Mouse (Mus musculus) left cerebral cortex, adult 9 months (tissue): ENCODE results near the gene Chst11.
A peak's percentile ranks its signal among the peaks of the same experiment; 100 is the strongest.

Experiments
- DNase-seq, 2 experiments: peaks; one replicate each; pipeline ENCODE4 v3.0.0; 2022; ENCODE audit warnings: low spot score in 2 of 2

Gene Chst11

DNA sequence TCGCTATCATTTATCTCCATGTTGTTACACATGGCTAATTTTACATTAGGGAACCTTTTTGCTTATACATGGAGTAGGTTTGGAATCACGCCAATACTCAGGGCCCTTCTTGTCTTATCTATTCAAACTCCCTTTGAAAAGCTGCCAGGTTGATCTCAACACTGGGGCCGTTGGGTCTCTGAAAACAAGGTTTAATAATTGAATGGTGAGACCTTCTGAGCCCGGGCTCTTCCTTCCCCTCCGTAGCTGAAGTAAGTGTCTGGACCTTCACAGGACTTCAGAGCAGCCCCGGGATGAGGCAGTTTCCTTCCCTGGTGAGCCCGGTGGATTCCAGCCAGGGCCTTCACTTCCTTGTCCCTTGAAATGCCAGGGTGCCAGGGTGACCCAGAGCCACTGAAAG is 5.6 kb downstream of the Chst11 start:
- DNase-seq, result no peak

DNA sequence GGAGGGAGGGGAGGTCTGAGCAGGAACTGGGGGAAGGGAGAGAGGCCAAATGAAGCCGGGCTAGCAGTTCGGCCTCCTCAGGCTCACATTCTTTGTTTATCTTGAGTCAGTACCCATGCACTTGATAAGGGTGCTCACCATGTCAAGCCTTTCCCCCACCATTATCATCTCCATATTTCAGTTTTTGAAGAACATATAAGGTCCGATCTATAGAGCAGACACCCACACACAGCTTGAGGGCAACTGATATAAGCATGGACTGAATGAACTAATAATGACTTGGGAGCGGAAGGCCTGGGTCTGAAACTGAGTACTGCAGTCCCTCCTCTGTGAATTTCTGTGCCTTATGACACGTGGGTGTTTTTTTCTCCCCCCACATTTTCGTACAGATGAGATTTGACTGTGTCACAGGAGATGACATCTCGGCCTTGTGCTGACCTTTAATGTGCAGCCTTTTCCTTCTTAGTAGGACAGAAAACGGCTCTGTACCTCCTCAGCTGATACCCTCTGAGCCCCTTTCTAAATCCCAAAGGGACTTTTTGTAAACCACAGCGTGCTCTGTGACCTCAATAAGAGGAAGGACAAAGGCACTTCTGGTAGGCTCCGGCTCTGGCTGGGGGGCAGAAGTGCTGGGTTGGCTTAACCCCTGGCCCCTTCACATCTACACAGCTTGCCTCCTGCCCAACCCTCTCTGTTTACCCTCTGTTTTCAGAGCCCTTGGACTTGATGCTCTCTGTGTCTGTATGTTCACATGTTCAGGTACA is 6.6 kb downstream of the Chst11 start:
- DNase-seq, result no peak

DNA sequence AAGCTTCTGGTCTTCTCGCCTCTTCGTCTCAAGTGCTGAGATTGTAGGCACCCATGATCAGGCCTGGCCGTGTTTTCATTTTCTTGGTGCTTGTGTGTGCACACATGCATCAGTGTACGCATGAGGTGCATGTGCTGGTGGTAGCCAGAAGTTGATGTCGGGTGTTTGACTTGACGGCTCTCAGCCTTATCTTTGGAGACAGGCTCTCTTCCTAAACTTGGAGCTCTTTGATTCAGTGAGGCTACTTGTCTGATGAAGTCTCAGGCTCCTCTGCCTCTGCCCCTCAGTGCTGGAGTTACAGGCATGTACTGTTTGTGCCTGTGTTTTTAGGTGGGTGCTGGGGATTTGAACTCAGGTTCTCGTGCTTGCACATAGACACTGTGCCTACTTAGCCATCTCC is 9.0 kb downstream of the Chst11 start:
- no peak for DNase-seq

DNA sequence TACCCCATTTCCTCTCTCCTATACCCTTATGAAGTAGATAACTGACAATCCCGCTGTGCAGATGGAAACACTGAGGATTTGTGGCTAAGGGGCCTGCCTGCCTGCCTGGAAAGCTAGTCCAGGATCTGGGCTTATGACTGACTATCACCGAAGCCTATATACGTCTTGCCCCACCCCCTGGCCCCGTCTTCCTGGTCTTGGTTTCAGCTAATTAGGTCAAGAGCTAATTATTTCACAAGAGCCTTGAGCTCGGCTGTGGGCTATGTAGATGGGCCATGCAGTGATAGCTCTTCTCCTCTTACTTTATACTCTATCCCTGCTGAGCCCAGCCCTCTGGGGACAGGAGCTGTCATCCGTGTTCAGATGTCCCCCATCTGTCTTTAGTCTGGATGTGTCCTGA is 12.2 kb downstream of the Chst11 start:
- no peak for DNase-seq

DNA sequence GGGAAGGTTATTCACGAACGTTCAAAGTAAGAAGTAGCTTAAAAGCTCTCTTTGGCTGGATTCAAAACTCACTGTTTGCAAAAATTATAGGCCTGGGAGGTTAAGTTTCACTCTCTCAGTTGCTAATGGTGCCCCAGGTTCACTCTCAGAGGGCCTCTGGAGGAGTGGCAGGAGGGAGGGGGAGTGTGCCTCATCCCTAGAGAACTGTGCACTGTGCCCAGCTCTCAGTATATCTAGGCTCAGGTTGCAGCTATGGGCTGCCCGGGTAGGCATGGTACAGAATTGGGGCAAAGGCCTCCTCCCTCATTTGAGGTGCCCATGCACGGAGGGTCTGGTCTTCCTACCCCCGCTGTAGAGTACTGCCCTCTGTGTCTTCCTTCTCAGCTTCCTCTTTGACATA is 14.9 kb downstream of the Chst11 start:
- no peak for DNase-seq

DNA sequence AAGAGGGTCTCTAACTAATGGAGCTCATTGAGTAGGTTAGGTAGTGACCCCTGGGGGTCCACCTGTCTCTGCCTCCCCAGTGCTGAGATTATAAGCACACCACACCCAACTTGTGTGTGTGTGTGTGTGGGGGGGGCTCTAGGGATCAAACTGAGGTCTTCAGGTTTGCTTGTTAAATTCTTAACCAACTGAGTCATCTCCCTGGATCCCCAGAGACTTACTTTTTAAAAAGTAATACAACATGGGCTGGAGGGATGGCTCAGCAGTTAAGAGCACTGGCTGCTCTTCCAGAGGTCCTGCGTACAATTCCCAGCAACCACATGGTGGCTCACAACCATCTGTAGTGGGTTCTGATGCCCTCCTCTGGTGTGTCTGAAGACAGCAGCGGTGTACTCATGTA is 15.4 kb downstream of the Chst11 start:
- no peak for DNase-seq

DNA sequence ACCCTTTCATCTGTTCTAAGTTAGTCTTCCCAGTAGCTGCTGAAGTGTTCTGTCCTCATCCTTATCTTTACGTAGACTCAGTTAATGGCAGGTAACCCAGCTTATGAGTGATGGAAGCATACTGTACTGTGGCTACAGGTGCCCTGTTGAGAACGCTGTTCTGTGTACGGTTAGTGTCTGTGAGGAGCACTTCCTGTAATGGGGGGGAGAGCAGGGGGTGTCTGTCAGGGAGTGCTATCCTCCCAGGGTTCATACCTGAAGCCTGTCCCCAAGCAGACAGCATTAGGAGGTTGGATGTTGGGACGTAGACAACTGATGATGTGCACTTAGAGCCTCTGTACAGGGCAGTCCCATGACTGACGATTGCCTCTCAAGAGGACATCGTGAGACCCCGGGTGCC is 18.6 kb downstream of the Chst11 start:
- no peak for DNase-seq

DNA sequence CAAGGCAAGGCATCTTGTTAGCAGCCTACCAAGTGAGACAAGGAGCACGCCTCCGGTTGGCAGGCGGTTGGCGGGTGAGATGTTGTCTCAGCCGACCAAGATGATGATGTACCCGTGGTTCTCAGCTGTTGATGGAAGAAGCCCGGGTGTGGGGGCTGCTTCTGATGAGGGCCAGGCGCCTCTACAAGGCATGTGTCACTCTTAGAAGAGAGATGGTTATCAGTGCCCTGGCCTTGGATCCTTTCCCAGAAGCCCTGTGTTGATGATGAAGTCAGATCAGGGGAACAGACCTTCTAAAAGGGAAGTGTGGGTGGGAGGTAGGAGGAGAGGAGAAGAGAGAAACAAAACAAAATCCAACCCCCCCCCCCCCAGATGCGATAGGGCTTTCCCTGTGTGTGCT is 19.1 kb downstream of the Chst11 start:
- DNase-seq, result peak; percentile 61 to 80

DNA sequence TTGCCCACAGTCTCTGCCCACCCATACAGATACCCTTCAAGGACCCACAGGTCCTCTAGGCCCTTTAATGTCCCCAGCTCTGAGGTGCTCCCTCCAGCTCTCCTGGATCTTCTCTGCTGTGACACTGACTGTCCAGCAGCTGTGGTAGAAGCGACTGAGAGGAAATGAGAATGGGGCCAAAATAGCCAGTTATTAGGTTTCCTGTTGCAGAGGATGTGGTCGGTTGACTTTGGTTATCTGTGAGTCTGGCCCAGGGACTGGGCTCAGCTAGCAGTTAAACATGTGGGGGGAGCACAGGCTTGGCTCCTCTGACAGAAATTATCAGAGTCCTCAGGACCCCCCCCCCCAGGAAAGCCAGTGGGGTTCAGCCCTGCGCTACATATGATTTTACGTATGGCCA is 19.7 kb downstream of the Chst11 start:
- DNase-seq, result peak in 1 of 2 experiments; percentile 26

DNA sequence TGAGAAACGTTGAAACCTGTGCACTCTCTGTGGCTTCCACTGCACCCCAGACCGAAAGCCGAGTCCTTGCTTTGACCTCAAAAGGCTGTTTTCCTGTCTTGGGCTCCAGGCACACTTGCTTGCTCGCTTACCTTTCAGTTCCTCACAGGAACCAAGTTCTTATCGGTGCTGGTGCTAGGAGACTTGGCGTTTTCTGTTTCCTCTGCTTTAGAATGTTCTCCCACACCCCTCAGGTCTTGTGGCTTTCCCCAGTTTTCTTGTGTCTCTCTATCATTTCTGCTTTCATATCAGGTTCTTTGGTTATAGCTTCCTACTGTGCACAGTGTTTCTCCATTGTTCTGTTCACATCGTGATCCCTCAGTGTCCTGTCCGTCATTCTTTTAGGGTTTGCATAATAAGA is 21.0 kb downstream of the Chst11 start:
- no peak for DNase-seq

DNA sequence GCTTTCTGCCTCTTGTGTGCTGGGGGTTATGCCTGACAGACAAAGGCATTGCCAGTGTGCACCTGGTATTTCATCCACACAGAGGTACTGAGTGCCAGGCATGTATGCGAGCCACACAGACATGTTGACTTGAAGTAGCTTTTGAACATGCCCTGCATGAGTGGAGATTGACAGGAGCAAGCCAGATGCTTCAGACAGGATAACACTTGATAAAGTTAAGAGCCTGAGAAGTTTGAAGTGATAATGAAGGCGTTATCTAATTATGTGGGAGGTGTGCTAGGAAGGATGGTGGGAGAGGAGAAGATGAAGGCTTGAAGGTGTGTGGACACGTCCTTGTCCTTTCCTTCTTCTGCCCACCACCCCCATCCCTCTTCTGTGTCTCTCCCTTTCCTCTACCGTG is 28.7 kb downstream of the Chst11 start:
- no peak for DNase-seq

DNA sequence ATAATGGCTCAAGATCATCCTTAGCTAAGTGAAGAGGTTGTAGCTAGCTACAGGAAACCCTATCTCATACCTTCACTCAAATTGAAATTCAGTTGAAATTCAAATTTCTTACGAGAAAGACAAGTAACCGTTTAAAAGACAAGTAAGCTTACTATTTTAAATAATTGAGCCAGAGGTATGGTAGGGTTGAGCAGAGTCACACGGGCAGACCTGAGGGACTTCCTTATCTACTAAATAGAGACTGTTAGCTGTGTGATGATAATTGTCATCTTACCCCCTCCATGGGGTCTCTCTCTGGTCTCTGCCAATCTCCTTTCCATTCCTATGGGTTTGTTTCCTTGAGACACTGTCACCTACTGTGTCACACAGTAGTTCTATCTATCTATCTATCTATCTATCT is 30.6 kb downstream of the Chst11 start:
- DNase-seq, result no peak

DNA sequence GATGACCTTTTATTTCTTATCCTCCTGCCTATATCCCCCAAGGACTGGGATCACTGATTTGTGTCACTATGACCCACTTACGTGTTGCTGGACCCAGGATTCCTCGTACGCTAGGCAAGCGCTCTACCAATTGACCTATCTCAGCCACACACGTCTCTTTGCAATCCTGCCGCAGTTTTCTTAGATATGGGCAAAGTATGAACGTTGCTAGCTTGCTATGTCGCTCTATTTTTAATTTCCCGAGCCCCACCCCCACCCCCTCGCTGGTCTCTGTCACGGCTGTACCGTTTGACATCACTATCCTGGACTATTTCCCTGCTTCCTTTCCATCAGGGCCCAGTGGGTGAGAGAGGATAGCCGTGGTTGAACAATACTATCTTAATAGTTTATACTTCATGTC is 31.5 kb downstream of the Chst11 start:
- no peak for DNase-seq

DNA sequence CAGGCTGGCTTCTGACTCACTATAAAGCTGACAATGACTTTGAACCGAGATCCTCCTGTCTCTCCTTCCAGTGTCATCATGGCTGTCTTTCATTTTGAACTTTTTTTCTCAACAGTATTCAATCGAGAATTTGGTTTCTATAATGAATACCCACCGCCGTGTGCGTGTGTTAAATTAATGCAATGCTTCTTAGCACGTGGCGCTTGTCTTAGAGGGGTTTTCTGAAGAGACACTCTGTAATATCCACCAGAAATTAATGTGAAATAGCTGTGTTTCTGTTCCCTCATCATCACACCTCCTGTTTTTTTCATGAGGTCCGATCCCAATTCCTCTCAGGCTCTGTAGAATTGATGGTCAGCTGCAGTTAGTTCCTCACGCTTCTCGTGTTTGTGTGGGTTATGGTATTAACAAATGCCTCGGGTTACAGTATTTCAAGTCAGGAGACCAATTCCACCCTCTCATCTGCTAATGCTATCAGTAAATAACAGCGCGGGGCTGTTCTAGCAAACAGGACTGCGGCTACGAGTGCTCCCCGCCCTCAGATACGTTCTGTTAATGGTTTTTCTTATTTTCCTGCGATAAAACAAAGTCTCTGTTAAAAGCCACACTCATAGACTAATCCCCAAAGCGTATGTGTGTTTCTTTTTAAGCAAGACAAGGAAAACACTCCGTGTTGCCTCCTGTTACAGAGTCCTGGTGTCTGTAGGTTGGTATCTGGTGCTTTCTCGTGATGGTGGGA is 32.6 kb downstream of the Chst11 start:
- no peak for DNase-seq

DNA sequence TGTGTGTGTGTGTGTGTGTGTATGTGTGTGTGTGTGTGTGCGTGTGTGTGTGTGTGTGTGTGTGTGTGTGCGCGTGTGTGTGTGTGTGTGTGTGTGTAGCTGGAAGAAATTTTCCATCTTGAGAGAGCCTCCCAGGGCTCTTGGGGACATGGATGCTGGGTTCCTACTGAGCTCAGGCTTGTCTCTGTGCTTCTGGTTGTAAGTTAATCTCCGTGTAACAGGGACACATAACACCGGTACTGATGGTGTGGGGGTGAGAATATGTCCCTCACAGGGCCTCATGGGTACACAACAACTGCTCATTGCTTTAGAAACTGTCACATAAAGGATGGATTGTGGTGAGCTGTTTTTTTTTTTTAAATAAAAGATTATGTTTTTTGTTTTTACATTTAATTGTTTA is 33.2 kb downstream of the Chst11 start:
- no peak for DNase-seq

DNA sequence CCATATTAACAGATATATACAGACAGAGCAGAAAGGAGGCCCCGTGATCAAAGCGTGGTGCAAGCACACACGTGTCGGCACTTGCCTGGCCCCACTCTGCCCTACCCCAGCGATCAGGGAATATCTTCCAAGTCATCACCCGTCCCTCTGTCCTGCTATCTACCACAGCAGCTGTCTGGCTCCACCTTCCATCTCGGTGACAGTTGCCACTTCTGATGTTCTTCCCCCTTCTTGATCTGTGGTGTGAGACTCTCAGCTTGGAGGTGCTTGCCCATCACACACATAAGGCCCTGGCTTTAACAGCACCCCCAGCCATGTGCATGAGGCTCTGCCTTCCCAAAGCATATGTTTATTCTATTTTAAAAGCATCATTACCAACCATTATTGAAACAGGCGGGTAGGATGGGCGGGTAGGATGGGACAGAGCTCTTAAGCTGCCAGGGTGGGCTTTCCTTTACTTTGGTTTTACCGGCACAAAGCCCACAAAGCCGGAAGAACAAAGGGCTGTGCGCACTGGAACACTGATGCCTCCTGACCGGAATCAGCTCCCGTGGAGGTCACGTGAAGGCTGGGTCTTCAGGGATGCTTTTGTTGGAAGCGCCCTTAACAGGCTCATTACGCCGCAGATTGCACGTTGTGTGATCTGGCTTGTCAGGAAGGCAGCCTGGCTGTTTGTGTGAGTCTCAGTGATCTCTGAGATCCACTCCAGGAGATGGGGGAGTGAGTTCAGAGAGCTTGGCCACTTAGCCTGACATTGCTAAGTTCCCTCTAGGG is 34.4 kb downstream of the Chst11 start:
- no peak for DNase-seq

DNA sequence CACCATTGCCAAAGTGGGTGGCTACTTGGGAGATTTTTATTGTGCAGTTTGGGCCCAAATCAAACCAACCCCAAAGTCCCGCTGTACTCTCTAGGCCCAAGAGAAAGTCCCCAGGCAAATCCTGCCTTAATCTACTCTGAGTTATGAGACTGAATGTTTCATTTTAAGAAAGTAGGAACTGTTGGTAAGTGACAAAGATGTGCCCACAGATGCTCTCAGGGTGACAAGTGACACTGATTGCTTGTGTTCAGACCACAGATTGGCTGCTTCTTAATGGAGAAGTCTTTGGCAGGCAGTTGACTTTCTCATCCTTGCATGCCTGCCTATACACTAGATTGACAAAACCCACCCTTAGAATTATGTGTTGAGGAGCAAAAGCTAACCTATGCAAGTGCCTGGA is 37.3 kb downstream of the Chst11 start:
- DNase-seq, result no peak

DNA sequence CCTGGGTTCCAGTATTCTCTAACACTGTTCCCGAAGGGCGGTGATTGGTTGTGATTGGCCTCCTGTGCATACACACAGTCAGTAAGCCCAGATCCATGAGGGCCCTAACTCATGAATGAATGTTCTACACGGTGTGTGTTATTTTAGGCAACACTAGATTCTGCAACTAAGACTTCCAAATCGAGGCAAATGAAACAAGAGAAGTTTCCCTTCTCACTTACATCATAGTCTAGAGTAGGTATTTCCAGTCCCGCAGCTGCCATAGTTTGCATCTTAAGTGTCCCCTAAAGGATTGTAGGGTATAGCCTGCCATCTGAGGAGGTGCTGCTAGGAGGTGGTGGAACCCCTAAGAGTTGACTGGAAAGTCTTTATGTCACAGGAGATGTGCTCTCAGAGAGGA is 40.9 kb downstream of the Chst11 start:
- no peak for DNase-seq

DNA sequence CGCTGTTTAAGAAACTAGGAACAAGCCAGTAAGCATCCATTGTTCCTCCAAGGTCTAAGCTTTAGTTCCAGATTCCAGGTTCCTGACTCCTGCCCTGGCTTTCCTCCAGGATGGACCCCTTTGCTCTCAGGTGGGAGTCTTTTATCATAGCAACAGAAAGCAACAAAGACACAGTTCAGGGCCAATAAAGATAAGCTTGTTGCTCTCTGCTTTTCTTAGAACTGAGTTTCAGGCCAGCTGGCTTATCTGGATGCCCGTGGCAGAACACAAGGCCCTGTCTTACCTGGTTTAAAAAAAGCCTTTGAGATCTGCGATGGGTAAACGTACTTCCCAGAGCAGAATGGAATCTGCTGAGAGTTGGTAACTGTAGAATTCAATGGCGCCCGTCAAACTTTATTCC is 42.4 kb downstream of the Chst11 start:
- no peak for DNase-seq

DNA sequence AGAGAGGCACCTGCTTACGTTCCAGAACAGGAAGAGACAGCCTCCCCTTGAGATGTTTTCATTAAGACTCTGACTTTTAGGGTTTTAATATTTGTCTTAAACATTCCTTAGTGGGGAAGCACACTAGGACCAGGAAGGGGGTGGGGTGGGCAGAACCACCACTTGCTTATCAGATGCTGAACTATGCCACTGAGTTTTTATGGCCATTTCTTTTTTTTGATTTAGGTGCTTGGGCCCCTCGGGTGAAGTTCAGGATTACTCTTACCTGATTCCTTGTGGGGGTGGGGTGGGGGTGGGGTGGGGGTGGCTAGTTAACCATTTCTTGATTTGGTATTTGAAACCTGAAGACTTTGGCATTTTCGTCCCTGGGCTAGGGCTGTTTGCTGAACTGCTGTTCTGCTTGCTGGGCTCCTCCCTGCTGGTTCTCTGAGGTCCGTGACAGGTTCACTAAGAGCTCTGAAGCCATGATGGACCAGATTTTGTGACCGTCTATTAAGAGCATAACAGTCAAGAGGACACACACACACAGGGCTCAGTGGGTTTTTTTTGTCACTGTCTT is 44.9 kb downstream of the Chst11 start:
- no peak for DNase-seq

DNA sequence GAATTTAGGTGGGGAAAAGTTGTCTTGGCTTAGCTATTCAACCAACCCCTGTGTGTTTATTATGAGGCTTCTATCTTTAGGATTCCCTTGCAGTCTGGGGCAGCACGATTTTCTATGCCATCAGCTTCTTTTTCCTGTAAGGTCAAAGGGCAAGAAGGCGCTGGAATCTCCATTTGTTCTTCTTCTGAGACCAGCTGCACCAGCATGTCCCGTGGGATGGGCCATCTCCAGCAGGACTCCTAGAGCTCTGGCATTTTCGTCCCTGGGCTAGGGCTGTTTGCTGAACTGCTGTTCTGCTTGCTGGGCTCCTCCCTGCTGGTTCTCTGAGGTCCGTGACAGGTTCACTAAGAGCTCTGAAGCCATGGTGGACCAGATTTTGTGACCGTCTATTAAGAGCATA is 45.6 kb downstream of the Chst11 start:
- no peak for DNase-seq

DNA sequence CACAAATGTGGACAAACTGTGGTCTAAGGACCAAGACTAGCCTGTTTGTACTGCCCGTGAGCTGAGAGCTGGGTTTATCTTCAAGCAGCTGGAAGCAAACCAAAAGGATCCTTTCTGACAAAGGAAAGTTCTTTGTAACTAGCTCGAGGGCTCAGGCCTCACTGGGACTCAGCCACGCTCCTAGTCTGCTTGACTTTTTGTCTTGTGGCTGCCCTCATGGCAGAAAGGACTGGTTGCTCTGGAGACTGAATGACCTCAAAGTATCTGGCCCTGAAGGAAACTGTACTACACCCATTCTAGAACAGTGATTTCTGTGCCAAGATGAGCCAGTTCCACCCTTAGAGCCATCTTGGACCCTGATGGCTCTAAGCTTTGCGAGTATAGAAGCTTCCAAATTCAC is 46.3 kb downstream of the Chst11 start:
- DNase-seq, result no peak

DNA sequence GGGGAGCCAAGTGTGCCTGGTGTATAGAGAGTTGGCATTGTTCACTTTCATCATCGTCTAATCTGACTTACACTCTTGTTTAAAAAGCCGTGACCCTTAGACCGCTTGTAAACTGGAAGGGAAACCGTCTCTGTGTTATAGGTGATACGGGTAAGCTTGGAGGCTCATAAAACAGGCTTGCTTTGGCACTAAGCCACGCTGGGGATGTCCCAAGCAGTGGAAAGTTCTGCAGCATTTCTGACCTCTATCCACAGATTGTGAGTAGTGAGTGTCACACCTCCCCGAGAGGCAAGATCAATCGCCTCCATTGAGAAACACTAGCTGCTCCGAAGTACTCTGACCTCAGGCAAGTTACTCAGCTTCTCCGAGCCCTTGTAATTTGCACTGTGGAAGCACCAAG is 47.3 kb downstream of the Chst11 start:
- no peak for DNase-seq
